Mouse (Mus musculus): Measurements from ENCODE around the gene Epo. TPM values are rescaled to one million over a fixed set of nuclear protein-coding genes. Genes with fewer than 3 reads are reported as not detected.

Epo gene
- total RNA-seq, 2 experiments from 2014 or later: not detected

DNA sequence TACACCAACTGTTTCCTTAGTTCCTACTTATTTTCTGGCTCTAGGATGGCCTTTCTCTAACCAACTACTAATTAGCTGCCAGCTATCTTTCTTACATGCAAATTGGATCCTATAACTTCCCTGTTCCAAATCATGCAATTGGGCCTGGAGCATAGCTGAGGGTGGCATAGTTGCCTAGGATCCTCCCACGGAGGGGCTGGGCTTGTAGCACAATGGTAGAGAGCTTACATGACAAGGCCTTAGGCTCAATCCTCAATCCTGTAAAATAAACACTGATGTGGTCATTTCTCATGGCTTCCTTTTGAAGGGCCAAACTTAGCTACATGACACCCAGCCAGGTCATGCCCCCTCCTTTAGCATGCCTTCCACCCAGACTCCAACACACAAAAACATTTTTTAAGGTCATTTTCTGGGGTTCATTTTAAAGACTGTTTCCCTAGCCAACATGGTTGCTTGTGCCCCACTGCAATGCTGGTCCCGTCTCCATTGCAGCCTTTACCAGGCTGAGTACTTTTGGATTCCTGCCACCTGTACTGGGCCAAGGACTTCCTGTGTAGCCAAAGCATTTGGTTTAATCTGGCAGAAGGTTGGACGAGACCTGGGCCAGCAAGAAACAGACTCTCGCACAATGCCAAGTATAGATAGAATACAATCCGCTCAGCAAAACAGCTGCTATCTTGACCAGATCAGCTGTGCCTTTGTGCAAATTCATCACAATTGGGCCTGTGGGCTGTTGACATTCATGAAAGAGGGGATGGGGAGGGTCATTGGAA is 8.9 kb upstream of the Epo start:
- intact Hi-C loops (cut with DNase I): no loop called here

DNA sequence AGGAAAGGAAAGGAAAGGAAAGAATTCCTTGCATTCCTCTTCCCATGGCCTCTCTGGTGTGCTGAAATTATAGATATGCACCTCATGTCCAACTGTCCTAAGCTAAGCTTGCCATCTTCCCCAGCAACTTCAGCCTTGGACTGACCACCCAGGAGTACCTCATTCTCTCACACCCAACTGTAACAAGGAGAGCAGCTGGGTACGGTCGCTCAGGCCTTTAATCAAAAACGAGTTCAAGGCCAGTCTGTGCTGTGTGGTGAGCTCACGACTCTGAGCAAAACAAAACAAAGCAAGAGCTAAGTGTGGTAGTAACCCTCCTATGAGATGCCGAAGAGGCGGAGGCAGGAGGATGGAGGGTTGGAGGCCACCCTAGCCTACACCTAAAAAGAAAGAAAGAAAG is 7.9 kb upstream of the Epo start:
- DNase-seq: no peak
- intact Hi-C loops (cut with DNase I): no loop called here

More for the DNA sequence above, 8.9 kb upstream of the Epo start:
- no peak for DNase-seq

DNA sequence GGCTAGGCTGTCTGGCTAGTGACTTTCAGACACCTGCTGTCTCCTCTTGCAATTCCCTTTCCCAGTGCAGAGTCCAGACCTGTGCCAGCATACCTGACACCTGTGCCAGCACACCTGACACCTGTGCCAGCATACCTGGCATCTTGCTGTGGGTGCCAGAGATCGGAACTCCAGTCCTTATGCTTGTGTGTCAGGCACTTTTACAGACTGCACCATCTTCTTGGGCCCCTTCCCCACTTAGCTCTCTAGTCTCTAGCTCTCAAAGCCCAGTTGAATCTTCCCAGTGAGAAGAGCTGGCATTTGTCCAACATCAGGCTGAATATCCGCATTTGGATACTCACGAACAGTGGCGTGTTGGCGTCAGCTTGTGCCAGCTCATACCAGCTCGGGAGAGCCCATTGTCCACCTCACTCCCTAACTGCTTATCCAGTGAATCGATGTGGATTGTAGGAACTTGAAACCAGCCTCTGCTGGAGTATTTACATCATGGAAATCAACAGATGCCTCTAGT is 6.3 kb upstream of the Epo start:
- intact Hi-C loops (cut with DNase I): loop anchor here (5.0 kb wide), 1 partner anchor 48 kb away; no protein-coding TSS in a partner anchor
- peak in 1 of 2 experiments; percentile 29 for DNase-seq

DNA sequence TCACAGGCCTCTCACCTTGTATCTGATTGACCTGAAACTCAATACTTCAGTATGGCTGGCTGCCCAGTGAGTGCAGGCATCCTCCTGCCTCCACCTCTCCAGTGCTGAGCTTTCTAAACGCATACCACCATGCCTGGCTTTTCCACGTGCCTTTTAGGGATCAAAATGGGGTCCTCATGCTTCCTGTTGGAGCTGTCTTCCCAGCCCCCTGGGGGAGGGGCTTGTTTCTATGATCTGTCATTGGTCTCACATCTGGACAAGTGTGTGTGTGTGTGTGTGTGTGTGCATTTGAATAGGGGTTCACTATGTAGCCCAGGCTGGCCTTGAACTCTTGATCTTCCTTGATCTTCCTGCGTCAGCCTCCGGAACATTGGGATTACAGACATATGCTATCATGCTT is 4.4 kb upstream of the Epo start:
- DNase-seq: no peak
- intact Hi-C loops (cut with DNase I): loop anchor here (5.0 kb wide), 1 partner anchor 50 kb away; no protein-coding TSS in a partner anchor

DNA sequence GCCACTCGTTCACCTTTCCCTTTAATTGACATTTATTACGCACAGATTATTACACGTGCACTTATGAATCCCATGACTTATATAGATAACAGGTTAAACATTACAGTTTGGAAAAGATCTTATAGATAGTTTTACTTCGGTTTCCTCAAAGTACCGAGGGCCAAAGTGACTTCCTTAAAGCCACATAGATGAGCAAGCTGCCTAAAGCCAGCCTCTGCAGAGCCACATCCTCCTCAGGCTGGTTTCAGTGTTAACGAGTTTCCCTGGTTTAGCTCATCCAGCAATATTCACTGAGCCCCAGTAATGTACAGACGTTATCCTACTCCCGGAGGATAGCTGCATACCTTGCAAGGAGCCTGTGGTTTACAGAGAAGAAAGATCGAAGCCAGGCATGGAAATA is 2.3 kb upstream of the Epo start:
- intact Hi-C loops (cut with DNase I): loop anchor here (5.0 kb wide), 1 partner anchor 52 kb away; no protein-coding TSS in a partner anchor
- no peak for DNase-seq

DNA sequence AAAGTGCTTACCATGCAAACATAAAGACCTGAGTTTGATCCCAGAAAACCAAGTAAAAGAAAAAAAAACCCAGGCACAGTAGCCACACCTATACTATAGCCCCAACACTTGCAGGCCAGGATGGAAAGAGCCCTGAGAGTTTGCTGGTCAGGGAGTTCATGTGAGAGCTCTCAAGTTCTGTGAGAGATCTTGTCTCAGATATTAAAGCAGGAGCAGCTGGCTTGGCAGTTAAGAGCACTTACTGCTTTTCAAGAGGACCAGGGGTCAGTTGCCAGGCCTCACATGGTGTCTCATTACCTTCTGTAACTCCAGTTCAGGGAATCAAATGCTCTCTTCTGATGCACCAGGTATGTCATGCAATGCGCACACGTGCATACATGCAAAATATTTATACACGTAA is 1.7 kb upstream of the Epo start:
- DNase-seq: no peak
- intact Hi-C loops (cut with DNase I): loop anchor here (1.0 to 5.0 kb wide), 5 partner anchors 53 to 213 kb away; partner anchors contain the start of genes Fbxo24, Gm20605, Lrch4 and Tsc22d4

DNA sequence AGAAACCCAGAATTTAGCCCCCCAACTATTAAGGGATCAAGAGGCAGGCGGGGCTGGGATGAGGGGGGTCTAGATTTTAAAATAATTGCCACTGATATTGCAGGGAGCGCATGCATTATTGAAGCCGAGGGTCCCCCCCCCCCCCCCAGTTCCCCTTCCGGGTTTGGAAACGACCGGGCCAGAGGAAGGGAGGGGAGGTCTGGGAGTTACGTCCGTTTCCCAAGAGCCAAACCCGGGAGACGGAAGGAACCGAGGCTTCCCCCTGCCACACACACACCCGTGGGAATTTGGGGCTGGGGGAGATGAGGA is 280 bp downstream of the Epo start:
- intact Hi-C loops (cut with DNase I): loop anchor here (5.0 kb wide), 3 partner anchors 95 to 215 kb away; partner anchors contain the start of genes Fbxo24, Gm20605, Lrch4 and Tsc22d4
- no peak for DNase-seq

DNA sequence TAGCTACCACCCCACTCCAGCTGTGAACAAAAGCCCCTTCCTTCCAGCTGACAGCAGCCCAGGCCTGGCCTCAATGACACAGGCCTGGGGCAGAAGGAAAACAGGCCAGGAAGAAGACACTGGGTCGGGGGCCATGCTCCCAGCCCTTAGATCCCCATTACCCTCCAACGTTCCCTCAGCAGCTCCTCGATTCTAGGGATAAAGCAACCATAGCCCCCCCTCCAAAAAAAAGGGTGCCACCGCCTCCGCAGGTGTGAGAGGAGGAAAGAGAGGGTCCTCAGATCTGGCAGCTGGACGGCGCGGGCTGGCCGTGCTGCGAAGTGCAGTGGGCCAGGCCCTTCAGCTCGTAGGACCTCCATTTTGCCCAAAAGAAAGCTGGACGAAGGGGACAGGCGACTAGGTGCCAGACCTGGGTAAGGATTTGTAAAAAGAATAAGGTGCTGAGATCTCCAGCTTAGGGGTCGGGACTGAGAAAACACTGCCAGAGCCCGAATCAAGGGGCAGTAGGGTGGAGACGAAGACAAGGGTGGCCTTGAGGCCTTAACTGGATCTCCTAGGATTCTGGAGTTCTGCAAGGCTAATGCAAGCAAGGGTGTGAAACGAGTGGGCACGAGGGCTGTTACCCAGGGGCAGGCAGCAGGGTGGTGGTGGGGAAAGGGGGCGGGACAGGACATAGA is 773 bp downstream of the Epo start:
- intact Hi-C loops (cut with DNase I): loop anchor here (5.0 kb wide), 3 partner anchors 95 to 215 kb away; partner anchors contain the start of genes Fbxo24, Gm20605, Lrch4 and Tsc22d4
- DNase-seq: peak; percentile 51 to 64

DNA sequence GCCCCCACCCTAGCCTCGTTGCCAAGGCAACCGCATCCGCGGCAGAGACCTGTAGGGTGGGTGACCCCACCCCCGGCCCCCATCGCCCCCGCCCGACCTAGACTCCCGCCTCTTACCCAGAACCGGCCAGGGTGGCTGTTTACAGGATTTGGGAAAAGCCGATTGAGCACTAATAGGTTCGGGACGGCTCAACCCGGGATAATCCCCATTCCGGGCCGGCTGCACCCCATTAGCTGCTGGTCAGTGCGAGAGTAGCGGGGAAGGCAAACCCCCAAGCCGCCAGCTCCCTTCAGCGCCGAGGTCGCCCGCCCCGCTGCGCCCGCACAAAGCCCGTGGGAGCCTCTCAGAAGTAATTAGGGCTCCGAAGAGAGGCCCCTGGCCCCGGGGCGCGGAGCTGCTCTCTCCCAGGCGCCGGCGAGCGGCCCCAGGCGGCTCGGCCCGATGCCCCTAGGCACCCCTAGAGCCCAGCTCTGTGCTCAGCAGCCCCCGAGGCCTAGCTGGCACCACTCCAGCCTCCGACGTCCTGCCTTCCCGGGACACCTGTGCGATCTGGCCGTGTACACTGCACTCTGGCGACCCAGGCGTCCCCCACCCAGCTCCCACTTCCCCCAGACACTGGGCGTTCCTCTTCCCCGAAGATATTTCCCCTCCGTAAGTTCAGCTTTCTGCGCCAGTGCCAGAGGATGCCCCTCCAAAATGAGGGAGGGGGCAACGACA is 1.5 kb downstream of the Epo start:
- intact Hi-C loops (cut with DNase I): loop anchor here (5.0 kb wide), 3 partner anchors 96 to 216 kb away; partner anchors contain the start of genes Fbxo24, Gm20605, Lrch4 and Tsc22d4
- DNase-seq: peak; percentile 75 to 76

DNA sequence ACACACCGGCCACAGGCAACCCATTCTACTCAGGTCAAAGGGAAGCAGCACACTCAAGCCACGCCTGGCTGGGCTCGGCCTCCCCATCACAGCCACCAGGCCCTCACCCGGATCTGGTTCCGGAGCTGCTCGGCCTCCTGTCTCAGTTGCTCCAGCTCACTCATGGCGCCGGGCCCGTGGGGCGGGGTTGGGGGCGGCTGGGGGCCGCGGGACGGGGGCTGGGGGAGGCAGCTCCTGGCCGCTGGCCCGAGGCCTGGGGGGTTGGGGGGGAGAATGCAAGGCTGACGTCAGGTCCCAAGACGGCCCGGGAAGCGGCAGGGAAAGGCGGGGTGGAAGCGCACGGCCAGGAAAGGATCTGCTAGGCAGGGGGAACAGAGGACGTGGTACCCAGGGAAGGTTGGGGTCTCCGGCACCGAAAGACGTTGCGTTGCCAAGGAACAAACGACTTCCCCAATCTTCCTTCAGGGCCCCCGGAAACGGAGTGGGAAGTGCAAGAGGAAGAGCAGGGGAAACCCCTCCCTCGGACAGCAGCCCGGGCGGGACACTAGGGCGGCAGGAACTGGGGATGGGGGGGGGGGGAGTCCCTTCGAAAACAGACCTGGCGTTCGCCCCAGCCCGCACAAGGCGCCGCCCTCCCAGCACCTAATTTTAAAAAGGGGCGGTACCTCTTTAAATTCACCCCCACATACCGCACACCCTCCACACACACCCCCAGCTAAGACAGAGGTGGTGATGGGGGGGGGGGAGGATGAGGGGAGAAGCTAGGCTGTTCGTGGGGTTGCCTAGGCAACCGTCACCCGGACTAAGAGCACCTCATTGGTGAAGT is 2.2 kb downstream of the Epo start:
- intact Hi-C loops (cut with DNase I): loop anchor here (5.0 kb wide), 3 partner anchors 96 to 216 kb away; partner anchors contain the start of genes Fbxo24, Gm20605, Lrch4 and Tsc22d4

DNA sequence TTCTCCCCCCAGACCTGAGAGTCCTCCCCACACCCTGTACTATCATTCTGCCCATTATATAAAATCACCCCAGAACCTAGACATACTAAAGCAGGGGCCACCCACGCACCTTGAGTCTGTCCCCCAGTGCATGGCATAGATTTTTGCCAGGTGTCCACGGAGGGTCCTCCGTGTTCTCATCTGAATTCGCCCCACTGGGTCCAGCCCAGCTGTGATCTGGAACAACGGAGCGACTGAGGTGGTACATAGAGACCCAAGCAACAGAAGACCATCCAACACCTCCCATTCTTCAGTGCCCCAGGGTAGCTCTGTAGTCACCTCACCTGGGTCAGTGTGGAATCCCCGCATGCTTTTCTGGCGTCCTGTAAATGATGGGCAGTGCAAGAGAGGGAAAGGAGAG is 3.0 kb downstream of the Epo start:
- DNase-seq: no peak
- intact Hi-C loops (cut with DNase I): loop anchor here (5.0 kb wide), 3 partner anchors 97 to 217 kb away; partner anchors contain the start of genes Fbxo24, Gm20605, Lrch4 and Tsc22d4

More for the DNA sequence above, 2.2 kb downstream of the Epo start:
- peak; percentile 83 to 84 for DNase-seq

DNA sequence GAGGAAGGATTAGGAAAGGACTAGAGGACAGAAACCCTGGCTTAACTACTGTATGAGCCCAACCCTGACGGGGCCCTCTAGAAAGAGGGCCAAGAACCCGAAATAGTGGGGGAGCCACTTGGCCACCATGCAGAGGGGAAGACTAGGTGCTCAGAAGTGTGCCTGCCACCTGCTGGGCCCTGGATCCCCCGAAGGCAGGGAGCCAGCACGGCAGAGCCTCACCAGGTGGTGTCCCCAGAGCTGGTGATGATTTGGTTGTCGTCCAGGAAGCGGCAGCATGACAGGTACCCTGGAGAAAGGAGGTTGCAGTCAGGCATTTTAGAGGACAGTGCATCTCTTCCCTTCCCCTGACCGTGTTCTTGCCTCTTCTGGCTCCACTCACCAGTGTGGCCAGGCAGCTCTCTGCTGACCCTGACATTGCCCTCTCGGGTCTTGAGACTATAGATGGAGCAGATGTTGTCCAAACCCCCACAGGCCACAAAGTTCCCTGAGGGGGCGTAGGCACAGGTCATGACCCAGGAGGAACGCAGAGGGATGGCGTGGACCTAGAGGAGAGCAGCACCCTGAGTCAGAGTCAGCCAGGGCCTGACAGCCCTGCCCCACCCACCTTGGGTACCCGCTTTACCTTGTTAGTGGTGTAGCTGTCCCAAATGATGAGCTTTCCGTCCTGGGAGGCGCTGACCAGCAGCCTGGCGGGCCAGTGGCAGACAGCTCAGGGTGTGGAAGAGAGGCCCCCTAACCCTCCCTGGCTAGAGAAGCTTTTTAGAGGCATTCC is 3.6 kb downstream of the Epo start:
- intact Hi-C loops (cut with DNase I): no loop called here
- DNase-seq: no peak

DNA sequence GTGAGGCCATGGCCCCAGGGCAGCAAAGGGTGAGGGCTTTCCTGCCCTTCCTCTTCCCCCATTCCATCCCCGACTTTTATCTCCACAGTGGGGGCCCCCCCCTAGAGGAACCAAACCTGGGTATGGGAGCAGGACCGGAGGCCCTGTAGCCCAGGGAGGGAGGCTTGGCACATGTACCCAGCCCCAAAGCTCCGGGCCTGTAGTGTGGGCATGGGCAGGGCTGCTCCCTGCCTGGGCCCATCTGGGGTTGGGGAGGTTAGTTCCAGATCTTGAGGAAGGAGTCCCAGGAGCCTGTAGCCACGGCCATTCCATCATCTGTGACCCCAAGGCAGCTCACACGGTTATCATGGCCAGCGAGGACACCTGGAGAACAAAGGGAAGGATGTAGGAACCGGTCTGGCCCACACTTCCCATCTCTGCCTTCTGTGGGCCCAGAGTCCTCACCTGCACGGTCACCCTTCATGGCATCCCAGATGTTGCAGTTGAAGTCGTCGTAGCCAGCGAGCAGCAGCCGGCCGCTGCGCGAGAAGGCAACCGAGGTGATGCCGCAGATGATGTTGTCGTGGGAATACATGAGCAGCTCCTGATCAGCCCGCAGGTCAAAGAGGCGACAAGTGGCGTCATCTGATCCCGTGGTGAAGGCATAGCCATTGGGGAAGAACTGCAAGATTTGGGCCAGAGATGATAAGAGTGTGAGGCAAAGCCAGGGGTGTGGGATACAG is 4.6 kb downstream of the Epo start:
- DNase-seq: no peak
- intact Hi-C loops (cut with DNase I): no loop called here

DNA sequence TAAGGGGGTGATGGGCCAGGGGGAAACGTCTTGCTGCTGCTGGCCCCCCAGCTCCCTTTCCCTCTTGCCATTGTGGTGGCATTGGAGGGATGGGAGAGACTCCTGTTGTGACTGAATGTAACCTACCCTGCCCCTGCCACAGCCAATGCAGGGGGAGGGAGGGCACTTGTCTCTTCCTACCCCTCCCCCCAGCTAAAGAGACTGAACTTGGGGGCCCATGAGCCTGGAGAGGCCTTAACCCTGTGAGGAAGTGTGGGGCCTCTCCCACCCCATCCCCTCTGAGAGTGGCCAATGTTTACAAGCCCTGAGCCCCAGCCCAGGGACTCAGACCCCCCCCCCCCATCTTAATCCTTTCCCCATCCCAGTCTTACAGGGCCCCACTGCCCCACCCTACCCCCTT is 5.6 kb downstream of the Epo start:
- DNase-seq: no peak
- intact Hi-C loops (cut with DNase I): no loop called here

DNA sequence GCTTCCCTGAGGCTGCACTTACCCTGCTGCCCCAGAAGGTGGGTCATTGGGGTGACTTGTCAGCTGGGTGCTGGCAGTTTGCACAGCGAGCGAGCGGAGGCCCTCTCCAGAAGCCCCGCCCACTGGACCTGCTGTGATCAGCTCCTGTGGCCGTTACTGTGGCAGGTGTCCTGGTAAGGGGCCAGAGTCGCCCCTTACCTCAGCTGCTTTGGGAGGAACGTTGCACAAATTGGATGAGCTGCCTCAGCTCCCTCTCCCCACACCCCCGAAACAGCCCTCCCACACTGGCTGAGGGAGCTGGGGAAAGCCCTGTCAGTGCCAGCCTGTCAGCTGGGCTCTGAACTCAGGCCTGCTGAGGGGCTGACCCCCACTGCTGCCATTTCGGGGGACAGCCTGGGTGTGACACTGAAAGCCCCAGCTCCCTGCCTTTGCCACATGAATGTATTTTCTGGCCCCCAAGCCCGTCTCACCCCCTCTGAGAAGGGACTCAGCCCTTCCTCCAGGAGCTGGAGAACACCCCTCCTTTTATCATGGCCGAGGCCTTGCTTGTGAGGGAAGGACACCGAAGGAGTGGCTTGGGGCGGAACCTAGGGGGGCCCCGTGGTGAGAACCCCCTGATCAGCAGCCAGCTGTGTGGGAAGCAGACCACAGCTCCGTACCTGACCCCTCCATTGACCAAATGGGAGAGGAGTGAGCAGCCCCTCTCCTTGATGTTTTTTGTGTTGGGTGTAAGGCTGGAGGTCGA is 6.7 kb downstream of the Epo start:
- peak in 1 of 2 experiments; percentile 60 for DNase-seq
- intact Hi-C loops (cut with DNase I): no loop called here

DNA sequence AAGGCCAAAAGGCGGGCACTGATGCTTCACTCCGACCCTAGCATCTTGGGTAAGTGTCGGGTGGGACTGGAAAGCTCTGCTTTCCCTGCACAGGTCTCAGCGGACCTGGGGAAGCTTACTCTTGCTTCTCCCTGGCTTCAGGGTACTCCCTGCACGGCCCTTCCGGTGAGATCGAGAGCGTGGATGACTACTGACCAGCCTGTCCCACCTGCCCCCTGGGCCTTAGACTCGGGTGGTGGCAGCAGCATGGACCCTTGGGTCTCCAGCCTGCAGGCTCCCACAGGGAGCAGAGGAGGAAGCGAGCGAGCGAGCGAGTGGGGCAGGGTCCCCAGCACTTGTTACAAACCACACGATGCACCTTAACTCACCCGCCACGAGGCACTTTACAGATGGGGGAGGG is 7.5 kb downstream of the Epo start:
- intact Hi-C loops (cut with DNase I): no loop called here
- no peak for DNase-seq

DNA sequence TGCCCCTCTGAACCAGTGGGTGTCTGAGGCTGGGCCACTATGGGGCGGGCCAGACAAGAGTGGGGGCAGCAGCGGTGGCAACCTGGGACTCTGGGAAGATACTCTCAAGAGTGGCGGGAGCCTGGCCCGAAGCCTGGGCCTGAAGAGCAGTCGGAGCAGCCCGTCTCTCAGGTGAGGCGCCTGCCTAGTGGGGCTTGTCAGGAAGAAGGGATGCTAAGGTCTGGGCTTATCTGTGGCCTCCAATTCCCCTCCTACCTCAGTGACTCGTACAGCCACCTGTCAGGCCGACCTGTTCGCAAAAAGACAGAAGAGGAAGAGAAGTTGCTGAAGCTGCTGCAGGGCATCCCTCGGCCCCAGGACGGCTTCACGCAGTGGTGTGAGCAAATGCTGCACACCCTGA is 8.4 kb downstream of the Epo start:
- no peak for DNase-seq
- intact Hi-C loops (cut with DNase I): no loop called here

DNA sequence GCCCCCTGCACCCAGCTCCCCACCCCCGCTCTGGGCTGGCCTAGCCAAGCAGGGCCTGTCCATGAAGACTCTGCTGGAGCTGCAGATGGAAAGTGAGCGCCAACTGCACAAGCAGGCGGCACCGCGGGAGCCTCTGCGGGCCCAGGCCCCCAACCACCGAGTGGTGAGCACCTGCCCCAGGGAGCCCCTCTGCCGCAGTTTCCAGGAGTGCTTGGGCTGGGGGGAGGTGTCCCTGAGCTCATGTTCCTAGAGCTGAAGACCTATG is 8.9 kb downstream of the Epo start:
- DNase-seq: no peak
- intact Hi-C loops (cut with DNase I): no loop called here
